Mouse (Mus musculus): ENCODE measurements around the gene Deaf1. TPM values are rescaled to one million over a fixed set of nuclear protein-coding genes. Genes with fewer than 3 reads are reported as not detected.

Deaf1 gene
- 34.3 and 35.6 TPM in 2 replicates for polyA plus RNA-seq (2016; fragmentation: Nextera tagmentation; extraction: Ambion mirVana)

DNA sequence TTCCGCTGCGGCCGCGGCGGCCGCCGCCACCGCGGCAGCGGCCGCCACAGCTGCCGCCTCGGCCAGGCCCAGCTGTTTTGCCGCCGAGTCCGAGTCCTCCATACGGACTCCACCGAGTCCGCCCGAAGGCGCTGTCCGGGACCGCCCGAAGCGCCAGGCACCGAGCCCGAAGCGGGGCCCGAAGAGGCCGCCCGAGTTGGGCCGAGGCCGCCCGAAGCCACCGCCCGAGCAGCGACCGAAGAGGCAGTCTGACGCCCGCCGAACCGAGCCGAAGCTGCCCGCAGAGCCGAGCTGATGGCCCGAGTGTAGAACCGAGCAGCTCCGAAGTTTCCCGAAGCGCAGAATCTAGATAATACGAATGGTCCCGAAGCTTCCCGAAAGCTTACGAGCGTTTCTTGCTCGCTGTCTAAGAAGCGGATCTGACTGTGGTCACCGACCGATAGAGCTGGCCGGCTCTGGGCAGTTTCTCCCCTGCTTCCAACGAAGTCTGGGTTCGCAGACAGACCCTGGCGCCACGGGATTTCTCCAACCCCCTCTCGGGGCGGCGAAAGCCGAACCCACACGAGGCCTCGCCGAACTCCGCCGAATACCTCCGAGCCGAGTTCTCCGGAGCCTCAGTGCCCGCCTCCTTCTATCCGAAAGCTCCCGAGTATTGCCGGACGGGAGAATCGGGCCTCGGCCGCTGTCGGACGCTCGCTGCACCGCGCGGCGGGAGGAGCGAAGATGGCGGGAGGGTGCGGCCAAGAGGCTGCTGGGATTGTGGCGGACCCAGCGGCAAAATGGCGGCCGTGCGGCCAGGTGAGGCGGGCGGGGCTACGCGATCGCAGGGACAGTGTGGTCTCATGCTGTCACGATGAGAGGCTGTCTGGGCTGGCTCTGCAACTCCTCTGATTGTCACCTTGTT is at the start of gene Deaf1, which contains the start of gene Tmem80:
Deaf1 (minus strand) TSS at position 222 of the 904 bp plus-strand sequence.
Tmem80 (plus strand) TSS at position 271 of the 904 bp plus-strand sequence.
- Histone ChIP-seq H3K9ac (peak within 1 kb of the TSS; percentile 84), H3K4me3 (peak within 1 kb of the TSS; percentile 64), H3K27ac (ENCODE audit: poor library complexity, severe bottlenecking) (peak within 1 kb of the TSS; percentile 99), H3K9me3 (replicated peaks) (no peaks in the 10 kb centered on the region), H3K27me3 (replicated peaks) (no peaks in the 10 kb centered on the region), H3K4me1 (replicated peaks) (peaks cover 20% of the 10 kb centered on the region), H3K36me3 (peaks cover 22% of the 10 kb centered on the region), H3K4me2 (peak within 1 kb of the TSS; percentile 98)
- ATAC-seq (ENCODE audit: insufficient number of reproducible peaks, low FRiP score) = peak; percentile 97
- under 1% methylated on average over 105 of the region's 105 CpGs for WGBS

DNA sequence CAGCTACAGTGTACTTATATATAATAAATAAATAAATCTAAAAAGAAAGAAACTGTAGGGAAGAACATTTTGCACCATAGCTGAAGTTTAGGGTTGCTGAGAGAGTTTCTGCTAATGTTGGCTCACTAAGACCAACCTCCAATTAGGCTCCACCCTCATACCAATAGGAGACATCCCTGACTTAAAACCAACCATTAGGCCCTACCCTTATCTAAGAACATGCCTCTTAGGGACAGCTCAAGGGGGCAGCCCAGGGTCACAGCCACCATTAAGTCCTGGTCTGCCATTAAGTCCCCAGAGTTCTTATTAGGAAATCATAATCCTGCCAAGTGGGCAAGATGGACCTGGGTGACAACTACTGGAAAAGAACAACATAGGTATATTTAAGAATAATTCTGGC is 46.9 kb upstream of the Deaf1 start:
- Histone ChIP-seq H3K27ac (ENCODE audit: poor library complexity, severe bottlenecking) (no peak overlapping the region), H3K36me3 (no peaks in the 10 kb centered on the region), H3K9me3 (replicated peaks) (no peaks in the 10 kb centered on the region), H3K4me1 (replicated peaks) (peaks cover 5% of the 10 kb centered on the region; the same call in 1 of the 2 replicates), H3K9ac (no peak overlapping the region), H3K4me3 (no peak overlapping the region), H3K27me3 (replicated peaks) (no peaks in the 10 kb centered on the region), H3K4me2 (no peak overlapping the region)
- no peak for ATAC-seq (ENCODE audit: insufficient number of reproducible peaks, low FRiP score)

DNA sequence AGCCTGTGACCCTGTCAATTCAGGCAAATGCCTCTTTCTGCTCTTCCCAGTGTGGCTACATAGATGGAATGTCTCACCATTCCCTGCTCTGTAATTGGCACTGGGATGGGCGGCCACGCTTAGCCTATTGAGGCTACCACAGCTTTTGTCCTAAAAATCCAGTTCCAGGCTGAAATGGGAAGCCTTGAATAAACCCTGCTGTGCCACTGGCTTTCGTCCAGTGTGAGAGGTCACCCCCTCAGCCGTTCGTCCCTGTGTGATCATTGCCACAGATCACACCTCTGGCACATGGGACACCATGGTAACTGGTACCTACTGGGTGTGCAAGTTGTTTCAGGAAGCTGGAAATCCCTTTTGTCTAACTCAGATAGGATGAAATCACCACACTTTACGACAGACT is 46.1 kb upstream of the Deaf1 start:
- no peak for ATAC-seq (ENCODE audit: insufficient number of reproducible peaks, low FRiP score)
- no peaks in the 10 kb centered on the region for H3K36me3 ChIP-seq
- no peak overlapping the region for H3K27ac ChIP-seq (ENCODE audit: poor library complexity, severe bottlenecking)
- H3K9me3 ChIP-seq (replicated peaks) = no peaks in the 10 kb centered on the region
- H3K9ac ChIP-seq = no peak overlapping the region
- H3K4me2 ChIP-seq = no peak overlapping the region
- 66% methylated on average over 6 of the region's 6 CpGs for WGBS
- no peak overlapping the region for H3K4me3 ChIP-seq
- H3K4me1 ChIP-seq (replicated peaks) = peaks cover 5% of the 10 kb centered on the region; the same call in 1 of the 2 replicates
- no peaks in the 10 kb centered on the region for H3K27me3 ChIP-seq (replicated peaks)

DNA sequence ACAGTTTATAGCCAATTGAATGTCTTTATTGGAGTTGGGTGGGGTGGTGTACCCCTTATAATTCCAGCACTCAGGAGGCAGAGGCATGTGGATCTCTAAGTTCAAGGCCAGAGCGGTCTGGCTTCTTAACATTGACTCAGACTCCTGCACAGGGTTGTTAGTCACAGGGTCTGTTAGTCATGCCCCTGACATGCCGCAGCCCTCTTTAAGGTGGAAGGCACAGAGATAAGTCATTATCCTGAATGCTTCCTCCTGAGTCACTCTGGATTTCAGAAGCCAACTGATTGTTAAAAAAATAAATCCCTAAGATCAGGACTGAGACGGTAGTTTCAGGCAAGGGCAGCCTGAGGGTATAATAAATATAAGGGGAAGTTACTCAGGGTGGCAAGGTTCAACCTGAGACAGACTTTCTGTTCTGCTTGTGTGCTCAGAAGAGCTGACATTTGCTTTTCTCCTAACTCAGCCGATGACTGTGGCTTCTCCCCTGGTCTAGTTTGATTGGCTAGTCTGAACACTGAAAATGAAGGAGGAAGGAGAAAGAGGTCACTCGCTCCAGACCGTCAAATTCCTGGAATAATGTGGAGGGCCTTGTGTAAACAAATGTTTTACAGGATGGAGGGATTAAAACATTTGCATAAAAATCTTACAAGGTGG is 44.6 kb upstream of the Deaf1 start:
- no peak for ATAC-seq (ENCODE audit: insufficient number of reproducible peaks, low FRiP score)
- H3K4me3 ChIP-seq = no peak overlapping the region
- H3K4me2 ChIP-seq = no peak overlapping the region
- WGBS = 40% methylated on average over 6 of the region's 6 CpGs
- no peaks in the 10 kb centered on the region for H3K27me3 ChIP-seq (replicated peaks)
- peaks cover 5% of the 10 kb centered on the region; the same call in 1 of the 2 replicates for H3K4me1 ChIP-seq (replicated peaks)
- no peaks in the 10 kb centered on the region for H3K9me3 ChIP-seq (replicated peaks)
- H3K27ac ChIP-seq (ENCODE audit: poor library complexity, severe bottlenecking) = no peak overlapping the region
- no peaks in the 10 kb centered on the region for H3K36me3 ChIP-seq
- no peak overlapping the region for H3K9ac ChIP-seq

DNA sequence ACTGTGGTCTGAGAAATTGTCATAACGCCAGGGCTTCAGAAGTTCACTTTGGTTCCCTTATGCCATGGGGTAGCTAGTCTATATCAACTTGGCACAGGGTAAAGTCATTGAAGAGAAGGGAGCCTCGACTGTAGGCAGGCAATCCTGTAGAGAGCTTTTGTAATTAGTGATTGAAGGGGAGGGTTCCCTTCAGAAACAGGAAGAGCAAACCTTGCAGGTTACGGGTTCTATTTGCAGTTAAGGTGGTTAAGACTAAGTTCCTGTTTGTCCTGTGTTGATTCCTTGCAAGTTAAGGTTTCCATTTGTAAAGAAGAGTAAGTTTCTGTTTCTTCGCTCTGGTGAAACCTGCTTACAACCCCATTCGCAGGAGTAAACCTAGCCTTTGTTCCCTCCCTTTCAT is 42.4 kb upstream of the Deaf1 start:
- Histone ChIP-seq H3K27ac (ENCODE audit: poor library complexity, severe bottlenecking) (no peak overlapping the region), H3K4me3 (no peak overlapping the region), H3K4me1 (replicated peaks) (peaks cover 5% of the 10 kb centered on the region; the same call in 1 of the 2 replicates), H3K9ac (no peak overlapping the region), H3K27me3 (replicated peaks) (0 out of 2 replicates have a peak, but pooled peaks cover 6% of the 10 kb centered on the region), H3K4me2 (no peak overlapping the region), H3K36me3 (no peaks in the 10 kb centered on the region), H3K9me3 (replicated peaks) (no peaks in the 10 kb centered on the region)
- WGBS = 65% methylated on average over 5 of the region's 5 CpGs
- ATAC-seq (ENCODE audit: insufficient number of reproducible peaks, low FRiP score) = no peak

DNA sequence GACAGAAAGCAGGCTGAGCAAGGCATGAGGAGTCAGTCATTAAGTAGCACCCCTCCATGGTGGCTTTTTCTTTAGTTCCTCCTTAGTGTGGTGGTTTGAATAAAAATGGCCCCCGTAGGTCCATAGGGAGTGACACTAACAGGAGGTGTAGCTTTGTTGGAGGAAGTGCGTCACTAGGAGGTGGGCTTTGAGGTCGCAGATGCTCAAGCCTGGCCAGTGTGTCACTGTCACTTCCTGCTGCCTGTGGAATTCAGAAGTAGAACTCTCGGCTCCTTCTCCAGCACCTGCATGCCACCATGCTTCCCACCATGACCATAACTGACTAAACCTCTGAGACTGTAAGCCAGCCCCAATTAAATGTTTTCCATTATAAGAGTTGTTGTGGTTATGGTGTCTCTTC is 39.9 kb upstream of the Deaf1 start:
- Histone ChIP-seq H3K4me3 (no peak overlapping the region), H3K9ac (no peak overlapping the region), H3K27me3 (replicated peaks) (peaks cover 22% of the 10 kb centered on the region), H3K4me2 (no peak overlapping the region), H3K27ac (ENCODE audit: poor library complexity, severe bottlenecking) (no peak overlapping the region), H3K36me3 (no peaks in the 10 kb centered on the region), H3K9me3 (replicated peaks) (no peaks in the 10 kb centered on the region), H3K4me1 (replicated peaks) (peaks cover 5% of the 10 kb centered on the region; the same call in 1 of the 2 replicates)
- WGBS = 78% methylated on average over 4 of the region's 4 CpGs
- ATAC-seq (ENCODE audit: insufficient number of reproducible peaks, low FRiP score) = no peak

DNA sequence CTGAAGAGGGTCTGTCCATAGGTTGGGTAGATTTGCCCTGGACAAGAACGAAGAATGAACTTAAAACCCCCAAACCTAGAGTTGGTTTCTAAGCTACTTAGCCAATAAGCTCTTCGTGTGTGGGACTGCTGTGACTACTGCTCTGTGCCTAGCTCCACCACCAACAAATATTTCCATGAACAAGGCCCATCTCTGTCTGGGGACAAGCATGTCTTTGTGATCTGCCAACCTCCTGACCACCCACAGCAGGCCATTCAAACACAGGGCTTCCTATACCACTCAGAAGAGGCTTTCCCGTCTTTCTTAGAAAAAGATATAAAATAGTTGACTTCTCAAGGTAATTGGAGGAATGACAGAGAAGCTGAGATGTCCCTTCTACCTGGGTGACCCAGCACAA is 37.6 kb upstream of the Deaf1 start:
- Histone ChIP-seq H3K9ac (no peak overlapping the region), H3K27ac (ENCODE audit: poor library complexity, severe bottlenecking) (no peak overlapping the region), H3K9me3 (replicated peaks) (no peaks in the 10 kb centered on the region), H3K27me3 (replicated peaks) (peaks cover 45% of the 10 kb centered on the region), H3K4me2 (no peak overlapping the region), H3K4me3 (no peak overlapping the region), H3K36me3 (no peaks in the 10 kb centered on the region), H3K4me1 (replicated peaks) (peaks cover 3% of the 10 kb centered on the region; the same call in 1 of the 2 replicates)
- ATAC-seq (ENCODE audit: insufficient number of reproducible peaks, low FRiP score) = no peak
- 55% methylated on average over 3 of the region's 3 CpGs for WGBS

DNA sequence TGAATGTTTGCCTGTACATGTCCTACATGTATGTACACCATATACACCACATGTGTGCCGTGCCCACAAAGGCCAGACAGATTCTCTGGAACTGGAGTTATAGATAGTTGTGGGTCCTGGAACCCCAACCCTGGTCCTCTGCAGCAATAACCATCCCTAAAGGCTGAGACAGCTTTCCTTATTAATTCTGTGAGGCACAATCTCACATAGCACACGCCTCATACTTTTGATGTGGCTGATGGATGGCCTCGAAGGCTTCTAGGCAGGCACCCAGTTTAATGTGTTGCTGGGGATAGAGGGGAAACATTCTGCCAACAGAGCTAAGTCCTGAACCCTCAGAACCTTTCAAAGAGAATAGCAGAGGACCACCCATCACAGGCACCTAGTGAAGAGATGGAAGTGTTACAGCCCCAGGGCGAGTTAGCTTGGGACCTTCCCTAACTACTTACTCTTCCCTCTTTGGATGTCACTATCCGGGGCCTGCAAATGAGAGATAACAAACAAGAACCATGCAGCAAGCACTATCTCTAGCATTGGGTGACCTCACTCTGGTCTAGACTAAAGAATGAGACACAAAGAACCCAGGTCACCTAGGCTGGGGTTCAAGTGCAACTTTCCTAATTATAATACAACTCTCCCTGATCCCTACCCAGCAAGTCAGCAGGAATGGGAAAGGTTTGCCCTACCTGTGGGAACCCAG is 37.0 kb upstream of the Deaf1 start:
- Histone ChIP-seq H3K27ac (ENCODE audit: poor library complexity, severe bottlenecking) (no peak overlapping the region), H3K27me3 (replicated peaks) (peaks cover 50% of the 10 kb centered on the region), H3K9me3 (replicated peaks) (no peaks in the 10 kb centered on the region), H3K9ac (no peak overlapping the region), H3K4me3 (no peak overlapping the region), H3K4me2 (no peak overlapping the region), H3K36me3 (no peaks in the 10 kb centered on the region), H3K4me1 (replicated peaks) (peaks cover 3% of the 10 kb centered on the region; the same call in 1 of the 2 replicates)
- 60% methylated on average over 5 of the region's 5 CpGs for WGBS
- peak; percentile 87 for ATAC-seq (ENCODE audit: insufficient number of reproducible peaks, low FRiP score)

DNA sequence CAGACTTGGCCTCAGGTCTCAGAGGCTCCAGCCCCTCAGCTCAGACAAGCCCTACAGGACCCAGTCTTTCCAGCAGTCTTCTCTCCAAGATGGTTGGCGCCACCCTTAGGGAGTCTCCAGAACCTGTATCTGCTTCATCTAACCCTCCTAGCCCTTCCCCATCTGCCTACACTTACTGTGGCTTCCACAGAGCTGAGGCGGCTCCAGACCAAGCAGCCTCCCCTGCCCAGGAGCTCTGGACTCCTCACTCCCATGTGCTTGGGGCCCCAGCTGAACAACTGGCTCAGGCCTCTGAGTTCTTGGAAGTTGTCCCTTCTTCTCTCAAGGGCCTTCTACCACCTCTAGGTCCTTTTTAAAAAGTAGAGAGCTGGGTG is 36.2 kb upstream of the Deaf1 start:
- WGBS = 52% methylated on average over 2 of the region's 2 CpGs
- no peak overlapping the region for H3K4me3 ChIP-seq
- H3K9me3 ChIP-seq (replicated peaks) = no peaks in the 10 kb centered on the region
- peak; percentile 23 for ATAC-seq (ENCODE audit: insufficient number of reproducible peaks, low FRiP score)
- no peaks in the 10 kb centered on the region for H3K36me3 ChIP-seq
- peaks cover 55% of the 10 kb centered on the region for H3K27me3 ChIP-seq (replicated peaks)
- H3K27ac ChIP-seq (ENCODE audit: poor library complexity, severe bottlenecking) = no peak overlapping the region
- no peak overlapping the region for H3K9ac ChIP-seq
- peaks cover 3% of the 10 kb centered on the region; the same call in 1 of the 2 replicates for H3K4me1 ChIP-seq (replicated peaks)
- no peak overlapping the region for H3K4me2 ChIP-seq

DNA sequence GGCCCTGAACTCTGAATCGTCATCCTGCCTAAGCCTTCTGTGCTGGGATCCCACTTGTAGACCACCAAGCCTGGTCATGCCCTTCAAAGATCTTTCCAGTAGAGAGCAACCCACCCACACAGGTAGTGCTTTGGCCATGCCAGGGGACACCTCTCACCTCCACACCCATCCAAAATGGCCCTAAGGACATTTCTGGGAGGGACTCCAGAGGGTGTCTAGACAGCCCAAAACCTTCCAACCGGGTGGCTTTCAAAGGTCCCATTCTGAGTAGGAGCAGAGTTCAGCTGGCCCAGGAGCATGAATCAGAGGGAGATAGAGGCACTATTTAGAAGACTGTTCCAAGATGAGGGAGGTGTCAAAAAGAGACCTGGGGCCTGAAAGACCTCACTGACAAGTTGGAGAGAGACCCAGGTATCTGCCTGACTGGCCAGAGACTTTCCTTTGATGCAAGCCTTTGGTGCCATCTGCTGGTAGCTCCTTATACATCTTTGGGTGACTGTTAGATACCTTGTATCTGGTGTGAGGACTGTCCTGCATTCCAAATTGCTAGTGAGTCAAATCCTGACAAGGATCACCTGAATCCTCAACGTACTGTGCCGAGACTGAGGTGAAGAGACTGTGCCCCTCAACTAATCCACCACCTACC is 35.7 kb upstream of the Deaf1 start:
- ATAC-seq (ENCODE audit: insufficient number of reproducible peaks, low FRiP score) = peak; percentile 75
- WGBS = 55% methylated on average over 4 of the region's 4 CpGs
- no peaks in the 10 kb centered on the region for H3K9me3 ChIP-seq (replicated peaks)
- H3K36me3 ChIP-seq = no peaks in the 10 kb centered on the region
- peaks cover 3% of the 10 kb centered on the region; the same call in 1 of the 2 replicates for H3K4me1 ChIP-seq (replicated peaks)
- no peak overlapping the region for H3K27ac ChIP-seq (ENCODE audit: poor library complexity, severe bottlenecking)
- no peak overlapping the region for H3K4me3 ChIP-seq
- no peak overlapping the region; the same call in 1 of the 2 replicates for H3K9ac ChIP-seq
- no peak overlapping the region for H3K4me2 ChIP-seq
- H3K27me3 ChIP-seq (replicated peaks) = peaks cover 55% of the 10 kb centered on the region
